Mouse (Mus musculus): ENCODE results near the gene Fiz1. TPM values are rescaled to one million over a fixed set of nuclear protein-coding genes. Genes with fewer than 3 reads are reported as not detected.

Fiz1 gene
- polyA plus RNA-seq, 1 experiment, result 36.1 TPM

DNA sequence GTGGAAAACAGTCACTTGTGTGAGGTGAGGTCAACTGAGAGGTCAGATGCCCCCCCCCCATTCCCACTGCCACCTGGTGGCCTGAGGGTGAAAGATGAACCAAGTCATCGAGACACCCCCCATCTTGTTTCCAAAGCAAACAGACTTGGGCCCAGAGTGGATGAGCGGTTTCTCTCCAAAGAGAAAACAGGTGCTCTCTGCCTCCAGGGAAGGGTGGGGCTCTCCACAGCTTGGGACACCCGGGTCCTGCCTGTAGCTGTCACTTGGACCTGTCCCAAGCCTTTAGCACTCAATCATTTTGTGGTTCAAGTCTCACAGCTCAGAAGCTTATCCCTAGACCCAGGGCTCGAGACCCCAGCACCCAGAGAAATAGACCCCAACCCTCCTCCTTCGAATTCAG is 51.0 kb downstream of the Fiz1 start:
- Histone ChIP-seq H3K27me3 (ENCODE audit: control insufficient read depth, insufficient read depth, low read length) (no peaks in the 10 kb centered on the region), H3K36me3 (ENCODE audit: control insufficient read depth, insufficient read depth, low read length) (no peaks in the 10 kb centered on the region), H3K4me3 (ENCODE audit: control insufficient read depth, low read depth, low read length) (no peak overlapping the region), H3K27ac (ENCODE audit: control insufficient read depth, insufficient read depth, low read depth, low read length) (no peak overlapping the region), H3K4me1 (ENCODE audit: control insufficient read depth, insufficient read depth, low read length) (peaks cover 7% of the 10 kb centered on the region)
- TF ChIP-seq POLR2A (IDR thresholded peaks at IDR 0.05; ENCODE audit: control insufficient read depth, low read depth, low read length), result no peak
- no peak for TF ChIP-seq CTCF (IDR thresholded peaks at IDR 0.05; ENCODE audit: control insufficient read depth, insufficient read depth, insufficient replicate concordance, low read depth, low read length)

DNA sequence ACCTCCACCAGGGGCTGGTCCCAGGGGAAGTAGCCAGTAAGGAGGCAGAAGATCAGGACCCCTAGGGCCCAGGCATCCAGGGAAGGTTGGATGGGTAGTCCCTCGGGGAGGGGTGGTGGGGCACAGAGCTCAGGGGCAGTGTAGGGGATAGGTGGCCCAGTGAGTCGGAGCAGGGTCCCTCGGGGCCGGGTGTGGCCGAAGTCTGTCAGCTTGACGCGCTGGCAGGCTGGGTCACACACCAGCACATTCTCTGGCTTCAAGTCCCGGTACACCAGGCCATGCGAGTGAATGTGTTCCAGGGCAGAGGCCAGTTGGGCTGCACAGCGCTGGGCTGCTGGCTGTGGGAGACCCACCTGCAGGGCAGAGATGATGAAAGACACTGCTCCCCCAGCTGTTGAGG is 57.1 kb downstream of the Fiz1 start:
- no peaks in the 10 kb centered on the region for H3K27me3 ChIP-seq (ENCODE audit: control insufficient read depth, insufficient read depth, low read length)
- H3K27ac ChIP-seq (ENCODE audit: control insufficient read depth, insufficient read depth, low read depth, low read length), result no peak overlapping the region
- TF ChIP-seq CTCF (IDR thresholded peaks at IDR 0.05; ENCODE audit: control insufficient read depth, insufficient read depth, insufficient replicate concordance, low read depth, low read length), result no peak
- no peak for TF ChIP-seq POLR2A (IDR thresholded peaks at IDR 0.05; ENCODE audit: control insufficient read depth, low read depth, low read length)
- H3K36me3 ChIP-seq (ENCODE audit: control insufficient read depth, insufficient read depth, low read length), result no peaks in the 10 kb centered on the region
- no peaks in the 10 kb centered on the region for H3K4me1 ChIP-seq (ENCODE audit: control insufficient read depth, insufficient read depth, low read length)
- H3K4me3 ChIP-seq (ENCODE audit: control insufficient read depth, low read depth, low read length), result no peak overlapping the region

Other genes starting within 250 kb of the Fiz1 start
- gene Fam71e2, start 243.4 kb downstream of the Fiz1 start, polyA plus RNA-seq (2012; rRNA removed), result 319 and 358 TPM in 2 replicates
- gene Il11, start 231.8 kb downstream of the Fiz1 start, polyA plus RNA-seq (2012; rRNA removed), result 15.5 and 17.3 TPM in 2 replicates
- 387 and 534 TPM in 2 replicates for gene Tmem190, start 231.8 kb downstream of the Fiz1 start, polyA plus RNA-seq (2012; rRNA removed)
- gene Tmem238, start 225.0 kb downstream of the Fiz1 start, polyA plus RNA-seq (2012; rRNA removed), result 1.1 and 1.6 TPM in 2 replicates
- gene Rpl28, start 221.8 kb downstream of the Fiz1 start, polyA plus RNA-seq (2012; rRNA removed), result 176 and 240 TPM in 2 replicates
- gene Ube2s, start 202.1 kb downstream of the Fiz1 start, polyA plus RNA-seq (2012; rRNA removed), result 1,069 and 1,189 TPM in 2 replicates
- gene Shisa7, start 170.0 kb downstream of the Fiz1 start, polyA plus RNA-seq (2012; rRNA removed), result 21.8 and 24.8 TPM in 2 replicates
- 4.9 and 6.5 TPM in 2 replicates for gene Isoc2b, start 144.4 kb downstream of the Fiz1 start, polyA plus RNA-seq (2012; rRNA removed)
- gene Isoc2a, start 137.5 kb downstream of the Fiz1 start, polyA plus RNA-seq (2012; rRNA removed), result 20.2 and 20.9 TPM in 2 replicates
- 0.65 and 0.79 TPM in 2 replicates for gene Gm36210, start 108.2 kb downstream of the Fiz1 start, polyA plus RNA-seq (2012; rRNA removed)
- gene Zfp628, start 99.5 kb downstream of the Fiz1 start, polyA plus RNA-seq (2012; rRNA removed), result 8.8 and 10.5 TPM in 2 replicates
- 3.7 and 4.8 TPM in 2 replicates for gene Nat14, start 92.7 kb downstream of the Fiz1 start, polyA plus RNA-seq (2012; rRNA removed)
- gene Ssc5d, start 88.9 kb downstream of the Fiz1 start, polyA plus RNA-seq (2012; rRNA removed), result 0.94 and 1.9 TPM in 2 replicates
- 0.04 and 0.17 TPM in 2 replicates for gene Sbk2, start 50.3 kb downstream of the Fiz1 start, polyA plus RNA-seq (2012; rRNA removed)
- gene Sbk3, start 43.5 kb downstream of the Fiz1 start, polyA plus RNA-seq (2012; rRNA removed), result 0.23 and 0.27 TPM in 2 replicates
- gene Zfp579, start 18.5 kb downstream of the Fiz1 start, polyA plus RNA-seq (2012; rRNA removed), result 7.6 and 9.1 TPM in 2 replicates
- 11.2 and 12.5 TPM in 2 replicates for gene Zfp524, start 282 bp downstream of the Fiz1 start, polyA plus RNA-seq (2012; rRNA removed)
- not detected in 2 replicates for gene Gm44973, start 799 bp upstream of the Fiz1 start, polyA plus RNA-seq (2012; rRNA removed)
- gene Zfp865, start 5.7 kb upstream of the Fiz1 start, polyA plus RNA-seq (2012; rRNA removed), result 18.3 and 18.7 TPM in 2 replicates
- gene Ccdc106, start 5.9 kb upstream of the Fiz1 start, polyA plus RNA-seq (2012; rRNA removed), result 7.9 and 9.2 TPM in 2 replicates
- gene 4632433K11Rik, start 19.4 kb upstream of the Fiz1 start, polyA plus RNA-seq (2012; rRNA removed), result not detected in 2 replicates
- 4.3 and 5.2 TPM in 2 replicates for gene Zfp784, start 23.7 kb upstream of the Fiz1 start, polyA plus RNA-seq (2012; rRNA removed)
- gene Zfp580, start 36.8 kb upstream of the Fiz1 start, polyA plus RNA-seq (2012; rRNA removed), result 9.4 and 11.1 TPM in 2 replicates
- gene U2af2, start 47.4 kb upstream of the Fiz1 start, polyA plus RNA-seq (2012; rRNA removed), result 85.7 and 88.5 TPM in 2 replicates
- 91.7 and 103 TPM in 2 replicates for gene Epn1, start 65.5 kb upstream of the Fiz1 start, polyA plus RNA-seq (2012; rRNA removed)
- 0.07 TPM in 1 of 2 replicates, not detected in the other for gene Rfpl4, start 102.3 kb upstream of the Fiz1 start, polyA plus RNA-seq (2012; rRNA removed)
- gene Rasl2-9, start 111.3 kb upstream of the Fiz1 start, polyA plus RNA-seq (2012; rRNA removed), result 142 and 148 TPM in 2 replicates
- not detected in 2 replicates for gene Vmn1r55, start 135.0 kb upstream of the Fiz1 start, polyA plus RNA-seq (2012; rRNA removed)
- gene Vmn1r56, start 182.1 kb upstream of the Fiz1 start, polyA plus RNA-seq (2012; rRNA removed), result not detected in 2 replicates
- not detected in 2 replicates for gene Vmn1r57, start 203.8 kb upstream of the Fiz1 start, polyA plus RNA-seq (2012; rRNA removed)